ENCODE assay signal across 12 mouse cellular contexts in the genomic region with DNA sequence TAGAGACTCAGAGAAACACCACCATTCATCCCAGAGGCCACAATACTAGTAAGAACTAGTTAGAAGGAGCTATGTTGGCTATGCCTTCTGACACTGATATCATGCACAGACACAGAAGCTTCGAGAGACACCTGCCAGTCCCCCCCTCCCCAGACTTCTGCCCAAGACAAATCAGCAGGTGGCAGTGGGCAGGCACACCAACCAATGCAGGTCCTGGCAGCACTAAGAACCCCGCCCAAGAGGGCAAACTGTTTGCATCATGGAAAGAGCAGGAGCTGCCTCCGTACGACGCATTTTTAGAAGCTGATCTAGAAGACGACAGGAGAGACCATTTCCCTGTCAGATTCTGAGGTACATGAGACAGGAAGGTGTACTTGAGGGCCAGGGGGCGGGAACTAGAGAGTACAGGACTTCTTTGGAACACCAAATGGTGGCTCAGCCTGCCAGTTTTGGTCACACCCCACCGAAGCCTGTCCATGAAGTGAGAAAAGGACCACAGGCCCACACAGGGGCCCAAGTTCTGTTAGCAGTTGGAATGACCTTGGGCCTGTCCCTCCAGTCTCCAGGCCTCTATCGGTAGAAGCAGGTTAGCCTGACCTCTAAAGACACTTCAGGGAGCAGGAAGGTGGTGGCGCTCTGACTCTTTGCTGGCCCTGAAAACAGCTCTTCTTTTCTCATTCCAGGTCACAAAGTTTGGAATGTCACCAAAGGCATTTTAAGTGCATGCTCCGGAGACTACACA. TPM values are rescaled to one million over a fixed set of nuclear protein-coding genes. Genes with fewer than 3 reads are reported as not detected.
DNase-seq lines count a peak whose midpoint lies in the region; ATAC-seq lines count a peak whose summit lies in the region.
"Had no signal": no experiment of that assay in that cellular context is flagged by ENCODE, and none has a peak within 500 bp of the region (broad histone marks: within the 10 kb centered on the region; RNA-seq: fewer than 3 reads in every experiment).

No protein-coding gene starts in this region.

- H3K4me3 ChIP-seq in limb, embryonic 12.5 days (replicated peaks), result no peak overlapping the region
- H3K4me3 ChIP-seq in limb, embryonic 10.5 days, result no peak overlapping the region
- H3K4me3 ChIP-seq in brown adipose tissue, adult 24 weeks (ENCODE audit: insufficient read depth, low read depth, low read length), result peak overlapping the region; percentile 17
- peak overlapping the region; percentile 16; the same call in 1 of the 2 replicates for H3K4me3 ChIP-seq in heart, embryonic 11.5 days (ENCODE audit: low read depth, low read length)
- H3K4me3 ChIP-seq in kidney, embryonic 16.5 days (ENCODE audit: low read length), result peak overlapping the region; percentile 15; the same call in 1 of the 2 replicates
- H3K4me3 ChIP-seq: liver, embryonic 15.5 days had no signal

- H3K4me2 ChIP-seq in limb, embryonic 12.5 days, result no peak overlapping the region
- H3K4me2 ChIP-seq in heart, embryonic 11.5 days, result peak overlapping the region; percentile 68
- H3K4me2 ChIP-seq in kidney, embryonic 16.5 days (replicated peaks; ENCODE audit: low read depth, low read length), result peak overlapping the region; percentile 92
- H3K4me2 ChIP-seq: liver, embryonic 15.5 days had no signal

- no peaks in the 10 kb centered on the region for H3K9me3 ChIP-seq in limb, embryonic 12.5 days
- H3K9me3 ChIP-seq in limb, embryonic 10.5 days (replicated peaks), result no peaks in the 10 kb centered on the region
- no peaks in the 10 kb centered on the region for H3K9me3 ChIP-seq in heart, embryonic 11.5 days (replicated peaks; ENCODE audit: control insufficient read depth, low read length)
- H3K9me3 ChIP-seq in kidney, embryonic 16.5 days (ENCODE audit: low read length), result no peaks in the 10 kb centered on the region
- H3K9me3 ChIP-seq: hindbrain, embryonic 15.5 days; liver, embryonic 15.5 days had no signal

- peaks cover 39% of the 10 kb centered on the region for H3K4me1 ChIP-seq in limb, embryonic 12.5 days (replicated peaks)
- H3K4me1 ChIP-seq in limb, embryonic 10.5 days, result peaks cover 51% of the 10 kb centered on the region
- no peaks in the 10 kb centered on the region; the same call in none of the 2 replicates for H3K4me1 ChIP-seq in brown adipose tissue, adult 24 weeks (ENCODE audit: control insufficient read depth, insufficient read depth, insufficient read length, low read length)
- H3K4me1 ChIP-seq in heart, embryonic 11.5 days (ENCODE audit: control insufficient read depth, insufficient read depth, low read length), result peaks cover 39% of the 10 kb centered on the region
- H3K4me1 ChIP-seq in kidney, embryonic 16.5 days (ENCODE audit: insufficient read depth, low read length), result peaks cover 44% of the 10 kb centered on the region

- peak overlapping the region; percentile 7; the same call in 1 of the 2 replicates for H3K27ac ChIP-seq in limb, embryonic 12.5 days
- H3K27ac ChIP-seq in limb, embryonic 10.5 days, result no peak overlapping the region
- peak overlapping the region; percentile 81 for H3K27ac ChIP-seq in brown adipose tissue, adult 24 weeks (replicated peaks; ENCODE audit: low read depth, low read length)
- peak overlapping the region; percentile 98 for H3K27ac ChIP-seq in heart, embryonic 11.5 days (ENCODE audit: low read depth, low read length)
- peak overlapping the region; percentile 23; the same call in 1 of the 2 replicates for H3K27ac ChIP-seq in kidney, embryonic 16.5 days (ENCODE audit: low read length)
- H3K27ac ChIP-seq: liver, embryonic 15.5 days had no signal

- H3K27me3 ChIP-seq in limb, embryonic 12.5 days, result no peaks in the 10 kb centered on the region
- H3K27me3 ChIP-seq in limb, embryonic 10.5 days (ENCODE audit: low read depth, poor library complexity, severe bottlenecking), result no peaks in the 10 kb centered on the region
- H3K27me3 ChIP-seq in heart, embryonic 11.5 days (ENCODE audit: control insufficient read depth, insufficient read depth, low read length), result no peaks in the 10 kb centered on the region
- H3K27me3 ChIP-seq in kidney, embryonic 16.5 days (ENCODE audit: insufficient read depth, low read length), result no peaks in the 10 kb centered on the region
- H3K27me3 ChIP-seq: hindbrain, embryonic 15.5 days; liver, embryonic 15.5 days had no signal

- no peak for ATAC-seq in limb, embryonic 12.5 days (ENCODE audit: insufficient number of reproducible peaks, insufficient read depth, low FRiP score, low TSS enrichment, low read depth)
- no peak for ATAC-seq in heart, embryonic 11.5 days (replicated peaks; ENCODE audit: insufficient number of reproducible peaks, low FRiP score, low TSS enrichment)
- ATAC-seq in kidney, embryonic 16.5 days (ENCODE audit: low FRiP score, low TSS enrichment), result no peak
- ATAC-seq: activated CD4-positive, CD25-positive, alpha-beta regulatory T cell, adult 4 months had no signal

- no peak overlapping the region for H3K9ac ChIP-seq in limb, embryonic 12.5 days (replicated peaks)
- peak overlapping the region; percentile 60 for H3K9ac ChIP-seq in heart, embryonic 11.5 days (ENCODE audit: low read depth, low read length)
- peak overlapping the region; percentile 10; the same call in 1 of the 2 replicates for H3K9ac ChIP-seq in kidney, embryonic 16.5 days (replicated peaks; ENCODE audit: low read length)
- H3K9ac ChIP-seq: liver, embryonic 15.5 days had no signal

- no peak for DNase-seq in limb, embryonic 10.5 days (ENCODE audit: low spot score)
- no peak for DNase-seq in MN1 (ENCODE audit: low spot score)
- DNase-seq in T-cell, adult 2 months (ENCODE audit: low spot score), result no peak
- DNase-seq: layer of hippocampus, postnatal 36 days; thymus, adult 2 months had no signal

- 81% methylated on average over 11 of the region's 11 CpGs for WGBS in limb, embryonic 12.5 days
- 88% methylated on average over 11 of the region's 11 CpGs for WGBS in limb, embryonic 10.5 days
- 63% methylated on average over 11 of the region's 11 CpGs for WGBS in heart, embryonic 11.5 days (ENCODE audit: insufficient replicate concordance)
- WGBS in kidney, embryonic 16.5 days, result 69% methylated on average over 11 of the region's 11 CpGs

- peaks cover 61% of the 10 kb centered on the region for H3K36me3 ChIP-seq in limb, embryonic 12.5 days
- peaks cover 74% of the 10 kb centered on the region for H3K36me3 ChIP-seq in limb, embryonic 10.5 days
- H3K36me3 ChIP-seq in heart, embryonic 11.5 days (ENCODE audit: control insufficient read depth, insufficient read depth, low read length), result peaks cover 29% of the 10 kb centered on the region
- peaks cover 47% of the 10 kb centered on the region for H3K36me3 ChIP-seq in kidney, embryonic 16.5 days (ENCODE audit: insufficient read depth, low read length)

RNA-seq across cellular contexts. Expression of a gene that starts 6.1 kb away (rescaled TPM):
- 6.2 TPM in 2 replicates for polyA plus RNA-seq in limb, embryonic 12.5 days (2016; fragmentation: Nextera tagmentation; extraction: Ambion mirVana)
- 2.0 and 3.1 TPM in 2 replicates for polyA plus RNA-seq in limb, embryonic 10.5 days (2016; fragmentation: Nextera tagmentation; extraction: Ambion mirVana)
- polyA plus RNA-seq in brown adipose tissue, adult 24 weeks (2012; ENCODE audit: insufficient read depth, insufficient read length, missing spikeins), result 189 and 214 TPM in 2 replicates
- polyA plus RNA-seq in heart, embryonic 11.5 days (2014; fragmentation: Nextera tagmentation; extraction: Ambion mirVana), result 4.9 and 7.4 TPM in 2 replicates
- polyA plus RNA-seq in kidney, embryonic 16.5 days (2015; fragmentation: Nextera tagmentation; extraction: Ambion mirVana), result 5.7 and 5.9 TPM in 2 replicates
- polyA plus RNA-seq: activated CD4-positive, CD25-positive, alpha-beta regulatory T cell, adult 4 months had no signal

Comparison
In these comparisons a context has a peak if more than half of its experiments do, and no peak if none do; other contexts are left out.
1. H3K4me3 ChIP-seq: peak in brown adipose tissue, adult 24 weeks (single experiment), heart, embryonic 11.5 days (single experiment) and kidney, embryonic 16.5 days (single experiment); none in limb, embryonic 12.5 days (single experiment) and limb, embryonic 10.5 days (single experiment).
2. RNA of a gene that starts 6.1 kb away (polyA plus RNA-seq): 189 to 214 TPM in brown adipose tissue, adult 24 weeks; 4.9 to 7.4 TPM in heart, embryonic 11.5 days, 6.2 TPM in limb, embryonic 12.5 days, 5.7 to 5.9 TPM in kidney, embryonic 16.5 days and 2.0 to 3.1 TPM in limb, embryonic 10.5 days; every median in the first group is over 10 times any median in the second.